Mouse (Mus musculus) mouse embryonic stem cell (cell line): ENCODE data around the gene Vgll2.

ENCODE experiments used
- in situ Hi-C, 2 experiments: fragments of 300-500 bp; cut with MboI; formaldehyde crosslinking; loops; 1 replicate in 1 of 2; 3 replicates in 1 of 2; pipeline ENCODE4 v1.14.3; 2019 to 2020; ENCODE audit warnings: low sequenced_read_pairs in 2 of 2, low pct_unique_long_range_greater_than_20kb in 1 of 2, mixed read lengths in 1 of 2; ENCODE audit not compliant: unreplicated experiment in 1 of 2

Vgll2 gene

DNA sequence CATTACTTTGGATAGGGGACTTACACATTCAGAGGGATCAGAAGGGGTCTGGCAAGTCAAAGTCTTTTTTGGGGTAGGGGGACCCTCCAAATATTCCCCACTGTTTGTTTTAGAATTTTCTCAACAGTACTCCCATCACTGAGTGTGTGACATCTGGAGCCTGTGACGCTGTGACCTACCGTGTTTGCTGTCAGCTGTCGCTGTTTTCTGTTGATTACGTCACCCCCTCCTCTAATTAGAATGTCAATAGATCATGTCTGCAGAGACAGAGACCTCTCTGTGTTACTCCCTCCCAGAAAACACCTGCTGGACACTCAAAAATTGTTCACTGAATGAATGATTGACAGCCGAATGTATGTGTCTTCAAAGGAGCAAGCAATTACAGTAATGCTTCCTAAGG, 20.8 kb downstream of the Vgll2 start:
- in situ Hi-C loops = no loop called here

- in situ Hi-C loops = no loop called here
These were observed 26.0 kb downstream of the Vgll2 start for GRCm38 (mm10) chr10:52048287-52048686.

DNA sequence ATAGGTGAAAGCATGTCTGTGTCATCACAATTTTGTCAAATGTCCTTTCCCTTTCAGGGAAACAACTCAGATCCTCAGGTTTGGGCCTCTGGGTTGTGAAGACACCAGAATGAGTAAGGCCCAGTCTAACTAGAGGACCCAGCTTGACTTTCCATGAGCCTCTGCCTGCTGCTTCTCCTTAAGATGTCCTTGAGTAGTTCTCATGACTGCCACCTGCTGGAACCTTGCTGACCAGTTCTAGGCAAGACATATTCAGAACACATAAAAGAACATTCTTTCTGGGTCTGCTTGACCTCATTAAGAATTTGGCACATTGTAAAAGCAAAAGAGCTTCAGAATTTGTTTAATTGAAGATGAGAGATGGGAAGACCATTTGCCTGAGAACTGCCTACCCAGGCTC, 50.2 kb downstream of the Vgll2 start:
- in situ Hi-C loops = no loop called here
